Mouse (Mus musculus): ENCODE measurements at regions not wholly inside any gene's neighbourhood (a gene's known extent, or its start where the extent isn't known, plus 50 kb on each side); places are given as distances from the start of the nearest gene placed in this dataset.
"Not testable (repeated sequence)": the region's sequence is repeated elsewhere in the genome, so short reads cannot be mapped to it uniquely, and the experiment has no call there.

GRCm38 (mm10) chr2:160537319-160537719 is 108.4 kb upstream of the Top1 start:
- Histone ChIP-seq H3K27ac (ENCODE audit: poor library complexity, severe bottlenecking) (no peak overlapping the region), H3K9me3 (replicated peaks) (no peaks in the 10 kb centered on the region), H3K9ac (no peak overlapping the region), H3K27me3 (replicated peaks) (no peaks in the 10 kb centered on the region), H3K4me3 (no peak overlapping the region), H3K4me1 (replicated peaks) (peaks cover 12% of the 10 kb centered on the region), H3K36me3 (no peaks in the 10 kb centered on the region), H3K4me2 (peak overlapping the region; percentile 29)
- no peak for ATAC-seq (ENCODE audit: insufficient number of reproducible peaks, low FRiP score)
- WGBS: 15% methylated on average over 8 of the region's 8 CpGs

- no peaks in the 10 kb centered on the region for H3K27me3 ChIP-seq (replicated peaks)
- ATAC-seq (ENCODE audit: insufficient number of reproducible peaks, low FRiP score): no peak
- WGBS: 15% methylated on average over 4 of the region's 4 CpGs
- no peaks in the 10 kb centered on the region for H3K36me3 ChIP-seq
- H3K4me2 ChIP-seq: no peak overlapping the region
- H3K9me3 ChIP-seq (replicated peaks): no peaks in the 10 kb centered on the region
- no peak overlapping the region for H3K27ac ChIP-seq (ENCODE audit: poor library complexity, severe bottlenecking)
- no peak overlapping the region for H3K4me3 ChIP-seq
- no peaks in the 10 kb centered on the region for H3K4me1 ChIP-seq (replicated peaks)
- H3K9ac ChIP-seq: no peak overlapping the region
These were observed 100.2 kb upstream of the Top1 start for GRCm38 (mm10) chr2:160545527-160545926.

- H3K4me3 ChIP-seq: no peak overlapping the region
- no peak overlapping the region for H3K9ac ChIP-seq
- WGBS: 66% methylated on average over 19 of the region's 19 CpGs
- no peaks in the 10 kb centered on the region for H3K27me3 ChIP-seq (replicated peaks)
- H3K4me2 ChIP-seq: no peak overlapping the region
- H3K27ac ChIP-seq (ENCODE audit: poor library complexity, severe bottlenecking): no peak overlapping the region
- no peaks in the 10 kb centered on the region for H3K4me1 ChIP-seq (replicated peaks)
- H3K9me3 ChIP-seq (replicated peaks): no peaks in the 10 kb centered on the region
- no peak for ATAC-seq (ENCODE audit: insufficient number of reproducible peaks, low FRiP score)
- H3K36me3 ChIP-seq: no peaks in the 10 kb centered on the region
These were observed 93.5 kb upstream of the Top1 start for GRCm38 (mm10) chr2:160552121-160552669.

- H3K36me3 ChIP-seq: no peaks in the 10 kb centered on the region
- H3K9ac ChIP-seq: no peak overlapping the region
- WGBS: 86% methylated on average over 14 of the region's 14 CpGs
- H3K4me1 ChIP-seq (replicated peaks): no peaks in the 10 kb centered on the region
- ATAC-seq (ENCODE audit: insufficient number of reproducible peaks, low FRiP score): no peak
- no peak overlapping the region for H3K27ac ChIP-seq (ENCODE audit: poor library complexity, severe bottlenecking)
- H3K4me3 ChIP-seq: no peak overlapping the region
- no peaks in the 10 kb centered on the region for H3K9me3 ChIP-seq (replicated peaks)
- H3K27me3 ChIP-seq (replicated peaks): no peaks in the 10 kb centered on the region
- H3K4me2 ChIP-seq: no peak overlapping the region
These were observed 84.0 kb upstream of the Top1 start for GRCm38 (mm10) chr2:160561711-160562110.

GRCm38 (mm10) chr2:160567813-160568212 is 77.9 kb upstream of the Top1 start:
- no peak for ATAC-seq (ENCODE audit: insufficient number of reproducible peaks, low FRiP score)
- no peak overlapping the region for H3K9ac ChIP-seq
- no peaks in the 10 kb centered on the region for H3K9me3 ChIP-seq (replicated peaks)
- no peaks in the 10 kb centered on the region for H3K4me1 ChIP-seq (replicated peaks)
- H3K4me2 ChIP-seq: no peak overlapping the region
- no peaks in the 10 kb centered on the region for H3K36me3 ChIP-seq
- no peak overlapping the region for H3K4me3 ChIP-seq
- no peak overlapping the region for H3K27ac ChIP-seq (ENCODE audit: poor library complexity, severe bottlenecking)
- WGBS: 83% methylated on average over 4 of the region's 4 CpGs
- no peaks in the 10 kb centered on the region for H3K27me3 ChIP-seq (replicated peaks)

GRCm38 (mm10) chr2:160569496-160569895 is 76.2 kb upstream of the Top1 start:
- Histone ChIP-seq H3K4me1 (replicated peaks) (no peaks in the 10 kb centered on the region), H3K27ac (ENCODE audit: poor library complexity, severe bottlenecking) (no peak overlapping the region), H3K4me2 (no peak overlapping the region), H3K4me3 (no peak overlapping the region), H3K36me3 (no peaks in the 10 kb centered on the region), H3K9ac (no peak overlapping the region), H3K9me3 (replicated peaks) (no peaks in the 10 kb centered on the region), H3K27me3 (replicated peaks) (no peaks in the 10 kb centered on the region)
- no peak for ATAC-seq (ENCODE audit: insufficient number of reproducible peaks, low FRiP score)
- 77% methylated on average over 5 of the region's 5 CpGs for WGBS

- Histone ChIP-seq H3K9me3 (replicated peaks) (no peaks in the 10 kb centered on the region), H3K27ac (ENCODE audit: poor library complexity, severe bottlenecking) (no peak overlapping the region), H3K4me2 (no peak overlapping the region), H3K36me3 (no peaks in the 10 kb centered on the region), H3K4me1 (replicated peaks) (peaks cover 7% of the 10 kb centered on the region; the same call in 1 of the 2 replicates), H3K4me3 (no peak overlapping the region), H3K9ac (no peak overlapping the region), H3K27me3 (replicated peaks) (peaks cover 51% of the 10 kb centered on the region)
- no peak for ATAC-seq (ENCODE audit: insufficient number of reproducible peaks, low FRiP score)
- 15% methylated on average over 17 of the region's 17 CpGs for WGBS
These were observed 67.0 kb upstream of the Top1 start for GRCm38 (mm10) chr2:160578384-160579320.

- H3K27ac ChIP-seq (ENCODE audit: poor library complexity, severe bottlenecking): no peak overlapping the region
- no peak overlapping the region for H3K4me2 ChIP-seq
- no peaks in the 10 kb centered on the region for H3K9me3 ChIP-seq (replicated peaks)
- H3K4me1 ChIP-seq (replicated peaks): peaks cover 7% of the 10 kb centered on the region; the same call in 1 of the 2 replicates
- no peak overlapping the region for H3K9ac ChIP-seq
- 32% methylated on average over 9 of the region's 9 CpGs for WGBS
- no peaks in the 10 kb centered on the region for H3K36me3 ChIP-seq
- no peak overlapping the region for H3K4me3 ChIP-seq
- ATAC-seq (ENCODE audit: insufficient number of reproducible peaks, low FRiP score): no peak
- H3K27me3 ChIP-seq (replicated peaks): peaks cover 65% of the 10 kb centered on the region
These were observed 65.4 kb upstream of the Top1 start for GRCm38 (mm10) chr2:160580250-160580649.

GRCm38 (mm10) chr2:160581029-160581428 is 64.7 kb upstream of the Top1 start:
- Histone ChIP-seq H3K27ac (ENCODE audit: poor library complexity, severe bottlenecking) (no peak overlapping the region), H3K9ac (no peak overlapping the region), H3K4me3 (no peak overlapping the region), H3K27me3 (replicated peaks) (peaks cover 72% of the 10 kb centered on the region), H3K4me2 (no peak overlapping the region), H3K36me3 (no peaks in the 10 kb centered on the region), H3K9me3 (replicated peaks) (no peaks in the 10 kb centered on the region), H3K4me1 (replicated peaks) (peaks cover 7% of the 10 kb centered on the region; the same call in 1 of the 2 replicates)
- no peak for ATAC-seq (ENCODE audit: insufficient number of reproducible peaks, low FRiP score)
- 6% methylated on average over 9 of the region's 9 CpGs for WGBS

- not testable (repeated sequence) for H3K4me3 ChIP-seq; H3K9ac ChIP-seq; H3K27ac ChIP-seq (ENCODE audit: poor library complexity, severe bottlenecking); H3K4me1 ChIP-seq (replicated peaks); ATAC-seq (ENCODE audit: insufficient number of reproducible peaks, low FRiP score); H3K36me3 ChIP-seq; H3K9me3 ChIP-seq (replicated peaks); H3K4me2 ChIP-seq
- H3K27me3 ChIP-seq (replicated peaks): peaks cover 75% of the 10 kb centered on the region
- WGBS: 93% methylated on average over 19 of the region's 19 CpGs
These were observed 62.7 kb upstream of the Top1 start for GRCm38 (mm10) chr2:160583034-160583433.

- Histone ChIP-seq H3K36me3 (no peaks in the 10 kb centered on the region), H3K4me2 (no peak overlapping the region), H3K27ac (ENCODE audit: poor library complexity, severe bottlenecking) (no peak overlapping the region), H3K4me3 (no peak overlapping the region), H3K4me1 (replicated peaks) (no peaks in the 10 kb centered on the region), H3K27me3 (replicated peaks) (peaks cover 73% of the 10 kb centered on the region), H3K9me3 (replicated peaks) (no peaks in the 10 kb centered on the region; the same call in 1 of the 2 replicates), H3K9ac (no peak overlapping the region)
- 86% methylated on average over 6 of the region's 6 CpGs for WGBS
- no peak for ATAC-seq (ENCODE audit: insufficient number of reproducible peaks, low FRiP score)
These were observed 62.2 kb upstream of the Top1 start for GRCm38 (mm10) chr2:160583506-160583905.
